Mouse (Mus musculus): ENCODE results near the gene Wfikkn2.
A peak's percentile ranks its signal among the peaks of the same experiment; 100 is the strongest.
"Not testable (repeated sequence)": the region's sequence is repeated elsewhere in the genome, so short reads cannot be mapped to it uniquely, and the experiment has no call there.

The Wfikkn2 gene

GRCm38 (mm10) chr11:94245955-94246788 lies at the start of gene Wfikkn2:
TSS of gene Wfikkn2 (minus strand) at chr11:94246005.
- ATAC-seq (ENCODE audit: low TSS enrichment), result peak; percentile 23; the same call in 1 of the 2 replicates

- no peak for ATAC-seq (ENCODE audit: low TSS enrichment)
Observed at GRCm38 (mm10) chr11:94294996-94295845, 49.4 kb upstream of the Wfikkn2 start.

GRCm38 (mm10) chr11:94290062-94290740 lies 44.4 kb upstream of the Wfikkn2 start:
- ATAC-seq (ENCODE audit: low TSS enrichment), result no peak

- no peak for ATAC-seq (ENCODE audit: low TSS enrichment)
Observed at GRCm38 (mm10) chr11:94287105-94287504, 41.3 kb upstream of the Wfikkn2 start.

GRCm38 (mm10) chr11:94285886-94286574 lies 40.2 kb upstream of the Wfikkn2 start:
- ATAC-seq (ENCODE audit: low TSS enrichment), result peak; percentile 22; the same call in 1 of the 2 replicates

- no peak for ATAC-seq (ENCODE audit: low TSS enrichment)
Observed at GRCm38 (mm10) chr11:94283536-94284099, 37.8 kb upstream of the Wfikkn2 start.

GRCm38 (mm10) chr11:94282291-94282690 lies 36.5 kb upstream of the Wfikkn2 start:
- no peak for ATAC-seq (ENCODE audit: low TSS enrichment)

GRCm38 (mm10) chr11:94281199-94282181 lies 35.7 kb upstream of the Wfikkn2 start, which contains the start of gene Gm21885:
TSS of gene Gm21885 (plus strand) at chr11:94281873.
- no peak for ATAC-seq (ENCODE audit: low TSS enrichment)

GRCm38 (mm10) chr11:94276869-94277337 lies 31.1 kb upstream of the Wfikkn2 start:
- peak; percentile 89 for ATAC-seq (ENCODE audit: low TSS enrichment)

- no peak for ATAC-seq (ENCODE audit: low TSS enrichment)
Observed at GRCm38 (mm10) chr11:94275686-94276085, 29.9 kb upstream of the Wfikkn2 start.

GRCm38 (mm10) chr11:94275226-94275625 lies 29.4 kb upstream of the Wfikkn2 start:
- no peak for ATAC-seq (ENCODE audit: low TSS enrichment)

GRCm38 (mm10) chr11:94274206-94274867 lies 28.5 kb upstream of the Wfikkn2 start:
- no peak for ATAC-seq (ENCODE audit: low TSS enrichment)

GRCm38 (mm10) chr11:94272960-94273927 lies 27.4 kb upstream of the Wfikkn2 start:
- no peak for ATAC-seq (ENCODE audit: low TSS enrichment)

- no peak for ATAC-seq (ENCODE audit: low TSS enrichment)
Observed at GRCm38 (mm10) chr11:94271015-94271414, 25.2 kb upstream of the Wfikkn2 start.

GRCm38 (mm10) chr11:94269906-94270305 lies 24.1 kb upstream of the Wfikkn2 start:
- ATAC-seq (ENCODE audit: low TSS enrichment), result no peak

GRCm38 (mm10) chr11:94268761-94269160 lies 23.0 kb upstream of the Wfikkn2 start:
- ATAC-seq (ENCODE audit: low TSS enrichment), result no peak

GRCm38 (mm10) chr11:94266155-94266554 lies 20.4 kb upstream of the Wfikkn2 start:
- not testable (repeated sequence) for ATAC-seq (ENCODE audit: low TSS enrichment)

Data from frontal cortex, adult (tissue).